In the genomic region with DNA sequence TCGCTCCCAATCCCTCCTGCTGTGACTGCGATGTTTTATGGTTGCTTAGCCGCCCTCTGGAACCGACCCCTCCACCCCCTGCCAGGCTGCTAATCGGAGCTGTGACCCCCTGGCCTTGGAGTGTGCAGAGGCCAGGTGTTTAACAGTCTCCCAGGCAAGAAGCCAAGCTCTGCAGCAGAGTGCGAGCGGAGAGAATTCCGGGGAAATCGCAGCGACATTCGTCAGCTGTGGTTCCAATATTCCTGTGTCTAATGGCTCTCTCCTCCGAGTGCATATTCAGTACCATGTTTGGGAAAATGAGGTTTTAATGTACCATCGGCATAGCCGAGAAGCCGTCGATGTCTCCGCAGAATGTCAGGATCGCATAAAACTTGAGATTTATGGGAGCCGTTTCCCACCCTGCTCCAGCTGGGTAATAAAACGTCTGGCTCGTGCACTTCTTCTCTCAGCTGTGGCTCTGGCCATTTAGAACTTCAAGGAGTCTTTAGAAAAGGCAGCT, we compare ENCODE assay signal across 8 mouse cellular contexts.
A peak's percentile ranks its signal among the peaks of the same experiment; 100 is the strongest.
DNase-seq lines count a peak whose midpoint lies in the region; ATAC-seq lines count a peak whose summit lies in the region.

No protein-coding gene starts in this region.

- 0 out of 2 replicates have a peak, but pooled peaks cover 3% of the 10 kb centered on the region for H3K4me1 ChIP-seq in lung, embryonic 16.5 days (replicated peaks; ENCODE audit: control insufficient read depth, insufficient read depth, low read length)
- peaks cover 9% of the 10 kb centered on the region; the same call in 1 of the 2 replicates for H3K4me1 ChIP-seq in forebrain, embryonic 14.5 days (ENCODE audit: control insufficient read depth, insufficient read depth, low read length)
- peaks cover 25% of the 10 kb centered on the region for H3K4me1 ChIP-seq in intestine, embryonic 16.5 days (ENCODE audit: control insufficient read depth, insufficient read depth, low read length)
- H3K4me1 ChIP-seq in midbrain, embryonic 13.5 days (replicated peaks): peaks cover 42% of the 10 kb centered on the region

- no peak overlapping the region for H3K27ac ChIP-seq in lung, embryonic 16.5 days (ENCODE audit: low read length)
- H3K27ac ChIP-seq in forebrain, embryonic 14.5 days (ENCODE audit: low read depth, low read length): no peak overlapping the region
- no peak overlapping the region for H3K27ac ChIP-seq in intestine, embryonic 16.5 days (ENCODE audit: low read length)
- H3K27ac ChIP-seq in midbrain, embryonic 13.5 days: peak overlapping the region; percentile 58

- peak; percentile 76 for ATAC-seq in lung, embryonic 16.5 days (ENCODE audit: low read depth)
- 0 out of 2 replicates have a peak, but pooled peaks have one; percentile 32 for ATAC-seq in forebrain, embryonic 14.5 days
- ATAC-seq in intestine, embryonic 16.5 days: peak; percentile 59
- ATAC-seq in midbrain, embryonic 13.5 days: peak; percentile 37
- no peak for ATAC-seq in megakaryocyte, adult 5-6 weeks (ENCODE audit: poor library complexity, severe bottlenecking)

- H3K9ac ChIP-seq in lung, embryonic 16.5 days (ENCODE audit: low read length): no peak overlapping the region
- H3K9ac ChIP-seq in forebrain, embryonic 14.5 days (ENCODE audit: low read length): no peak overlapping the region
- 0 out of 2 replicates have a peak overlapping the region, but pooled peaks have one; percentile 31 for H3K9ac ChIP-seq in intestine, embryonic 16.5 days (ENCODE audit: low read depth, low read length)
- H3K9ac ChIP-seq in midbrain, embryonic 13.5 days (replicated peaks): peak overlapping the region; percentile 55

- 10% methylated on average over 21 of the region's 21 CpGs for WGBS in lung, embryonic 16.5 days
- WGBS in forebrain, embryonic 14.5 days: 19% methylated on average over 21 of the region's 21 CpGs
- 5% methylated on average over 21 of the region's 21 CpGs for WGBS in intestine, embryonic 16.5 days
- 17% methylated on average over 21 of the region's 21 CpGs for WGBS in midbrain, embryonic 13.5 days

- 0 out of 2 replicates have a peak overlapping the region, but pooled peaks have one; percentile 2 for H3K4me3 ChIP-seq in lung, embryonic 16.5 days (ENCODE audit: low read length)
- no peak overlapping the region for H3K4me3 ChIP-seq in forebrain, embryonic 14.5 days (ENCODE audit: low read depth, low read length)
- peak overlapping the region; percentile 28 for H3K4me3 ChIP-seq in intestine, embryonic 16.5 days (ENCODE audit: low read length)
- H3K4me3 ChIP-seq in midbrain, embryonic 13.5 days (replicated peaks): no peak overlapping the region

- peaks cover 14% of the 10 kb centered on the region for H3K27me3 ChIP-seq in lung, embryonic 16.5 days (ENCODE audit: control insufficient read depth, insufficient read depth, low read depth, low read length)
- H3K27me3 ChIP-seq in forebrain, embryonic 14.5 days (replicated peaks; ENCODE audit: control insufficient read depth, insufficient read depth, low read length): no peaks in the 10 kb centered on the region; the same call in 1 of the 2 replicates
- H3K27me3 ChIP-seq in intestine, embryonic 16.5 days (replicated peaks; ENCODE audit: control insufficient read depth, insufficient read depth, low read length): no peaks in the 10 kb centered on the region
- peaks cover 17% of the 10 kb centered on the region; the same call in 1 of the 2 replicates for H3K27me3 ChIP-seq in midbrain, embryonic 13.5 days

- peak overlapping the region; percentile 28 for H3K4me2 ChIP-seq in lung, embryonic 16.5 days (ENCODE audit: low read depth, low read length)
- peak overlapping the region; percentile 26; the same call in 1 of the 2 replicates for H3K4me2 ChIP-seq in forebrain, embryonic 14.5 days (ENCODE audit: low read length)
- peak overlapping the region; percentile 60 for H3K4me2 ChIP-seq in intestine, embryonic 16.5 days (ENCODE audit: low read depth, low read length)
- peak overlapping the region; percentile 33 for H3K4me2 ChIP-seq in midbrain, embryonic 13.5 days (replicated peaks)

- no peak for DNase-seq in lung, postnatal 14 days
- peak; percentile 65 for DNase-seq in forebrain, embryonic 14.5 days (ENCODE audit: low spot score)
- DNase-seq in left cerebral cortex, adult 11 months (ENCODE audit: low spot score): no peak
- no peak for DNase-seq in thymus, postnatal 4 days

- H3K9me3 ChIP-seq in lung, embryonic 16.5 days (ENCODE audit: control insufficient read depth, low read length): no peaks in the 10 kb centered on the region
- H3K9me3 ChIP-seq in forebrain, embryonic 14.5 days (replicated peaks; ENCODE audit: control insufficient read depth, low read length): no peaks in the 10 kb centered on the region
- no peaks in the 10 kb centered on the region for H3K9me3 ChIP-seq in intestine, embryonic 16.5 days (ENCODE audit: control insufficient read depth, low read length)
- no peaks in the 10 kb centered on the region for H3K9me3 ChIP-seq in midbrain, embryonic 13.5 days

- no peaks in the 10 kb centered on the region for H3K36me3 ChIP-seq in lung, embryonic 16.5 days (ENCODE audit: control insufficient read depth, insufficient read depth, low read length)
- H3K36me3 ChIP-seq in forebrain, embryonic 14.5 days (ENCODE audit: control insufficient read depth, insufficient read depth, low read length): no peaks in the 10 kb centered on the region
- no peaks in the 10 kb centered on the region for H3K36me3 ChIP-seq in intestine, embryonic 16.5 days (ENCODE audit: control insufficient read depth, insufficient read depth, low read length)
- no peaks in the 10 kb centered on the region for H3K36me3 ChIP-seq in midbrain, embryonic 13.5 days

Comparison
In these comparisons a context has a peak if more than half of its experiments do, and no peak if none do; other contexts are left out.
1. H3K4me3 ChIP-seq: peak in lung, embryonic 16.5 days (single experiment) and intestine, embryonic 16.5 days (single experiment); none in forebrain, embryonic 14.5 days (single experiment) and midbrain, embryonic 13.5 days (single experiment).
2. H3K9ac ChIP-seq: peak in intestine, embryonic 16.5 days (single experiment) and midbrain, embryonic 13.5 days (single experiment); none in lung, embryonic 16.5 days (single experiment) and forebrain, embryonic 14.5 days (single experiment).
3. Peak in every context shown above with its lines, with median percentiles within 50 percentile points of each other: H3K4me2 ChIP-seq.